Mouse (Mus musculus): Measurements from ENCODE around the gene Fbxw22.
"Not testable (repeated sequence)": the region's sequence is repeated elsewhere in the genome, so short reads cannot be mapped to it uniquely, and the experiment has no call there.

Fbxw22 gene

GRCm38 (mm10) chr9:109404196-109404595, at the start of gene Fbxw22:
Gene Fbxw22 (minus strand): TSS chr9:109404296.
- not testable (repeated sequence) for DNase-seq

DNA sequence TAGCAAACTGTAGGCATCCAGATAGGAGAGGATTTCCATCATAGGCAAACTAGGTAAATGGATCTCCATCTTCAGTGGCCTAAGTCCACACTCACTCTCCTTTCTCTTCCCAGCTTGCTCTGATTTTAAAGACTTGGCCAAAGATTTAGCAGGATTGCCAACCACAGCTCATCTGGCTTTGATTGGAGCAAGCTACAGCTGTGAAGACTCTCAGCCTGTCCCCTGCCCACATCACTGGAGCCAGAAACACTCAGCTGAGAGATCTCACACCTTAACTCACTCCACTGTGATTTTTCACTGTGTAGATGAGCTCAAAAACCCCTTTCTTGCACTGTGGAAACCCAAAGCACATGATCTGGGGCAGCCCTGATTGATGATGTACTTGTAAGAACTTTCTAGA, 44.9 kb upstream of the Fbxw22 start, which contains the start of gene Fbxw16:
Fbxw16 (minus strand) TSS at position 101 of the 400 bp plus-strand sequence.
- no peak for DNase-seq

- DNase-seq: no peak
Measured at GRCm38 (mm10) chr9:109432956-109433355, 28.9 kb upstream of the Fbxw22 start.

GRCm38 (mm10) chr9:109339559-109339958, 64.5 kb downstream of the Fbxw22 start, which contains the start of gene Fbxw28:
Gene Fbxw28 (minus strand): TSS chr9:109339659.
- DNase-seq: not testable (repeated sequence)
